Mouse (Mus musculus) central nervous system, embryonic 18 days (tissue): ENCODE results near the gene Glipr1. TPM values are rescaled to one million over a fixed set of nuclear protein-coding genes. Genes with fewer than 3 reads are reported as not detected.

Experiments used
- polyA plus RNA-seq: library from polyadenylated mRNA; depleted of rRNA; stranded (reverse); fragments of >200 nt; gene quantifications from 2 replicates; pipeline ENCODE4 v1.2.3, GENCODE M21; 2012; rRNA removed

Gene Glipr1
- 1.2 and 2.0 TPM in 2 replicates for polyA plus RNA-seq

GRCm38 (mm10) chr10:112002544-112003215, at the start of gene Glipr1:
Gene Glipr1, minus strand, starts transcription at chr10:112002631.

GRCm38 (mm10) chr10:111972542-111973361, 29.7 kb downstream of the Glipr1 start, which contains the start of gene Krr1:
Gene Krr1, plus strand, starts transcription at chr10:111972664.

Other genes starting within 250 kb of the Glipr1 start
- 34.4 and 36.7 TPM in 2 replicates for gene Krr1, start 30.0 kb downstream of the Glipr1 start, polyA plus RNA-seq
- gene Glipr1l1, start 57.6 kb upstream of the Glipr1 start, polyA plus RNA-seq, result 0.09 and 0.12 TPM in 2 replicates
- gene Glipr1l2, start 80.7 kb upstream of the Glipr1 start, polyA plus RNA-seq, result not detected in 2 replicates
- gene Glipr1l3, start 157.7 kb upstream of the Glipr1 start, polyA plus RNA-seq, result 0.19 and 0.25 TPM in 2 replicates
- gene Caps2, start 161.0 kb upstream of the Glipr1 start, polyA plus RNA-seq, result 0.41 and 0.63 TPM in 2 replicates